Mouse (Mus musculus) hindbrain, postnatal 0 days (tissue): ENCODE results near the gene Bdkrb2. TPM values are rescaled to one million over a fixed set of nuclear protein-coding genes. Genes with fewer than 3 reads are reported as not detected.

Experiments
- ATAC-seq: fragments of 200-750 bp; cut with Nextera tagmentation; 2 replicates; pipeline ENCODE4 v1.8.0; 2017; ENCODE audit warnings: mild to moderate bottlenecking, moderate TSS enrichment, moderate library complexity
- DNase-seq: peaks from one replicate; pipeline ENCODE4 v3.0.0-alpha.2; 2015; ENCODE audit warnings: low spot score
- H3K27ac ChIP-seq: fragments of 300-500 bp; sonication (generic); 2 replicates; pipeline ENCODE4 v1.5.1; 2014; ENCODE audit warnings: mild to moderate bottlenecking
- H3K27me3 ChIP-seq: fragments of 300-500 bp; sonication (generic); 2 replicates; pipeline ENCODE4 v1.6.1; 2014; ENCODE audit warnings: low read length, mixed read lengths; ENCODE audit not compliant: insufficient read depth
- H3K36me3 ChIP-seq: fragments of 300-500 bp; sonication (generic); 2 replicates; pipeline ENCODE4 v1.6.1; 2014; ENCODE audit warnings: low read length, mixed read lengths; ENCODE audit not compliant: insufficient read depth
- H3K4me1 ChIP-seq: fragments of 300-500 bp; sonication (generic); 2 replicates; pipeline ENCODE4 v1.6.1; 2014; ENCODE audit warnings: antibody characterized with exemption, low read length, mixed read lengths; ENCODE audit not compliant: insufficient read depth
- H3K4me2 ChIP-seq: fragments of 300-500 bp; sonication (generic); 2 replicates; pipeline ENCODE4 v1.6.1; 2014; ENCODE audit warnings: low read depth, mild to moderate bottlenecking, low read length, moderate library complexity, mixed read lengths
- H3K4me3 ChIP-seq: fragments of 300-500 bp; sonication (generic); 2 replicates; pipeline ENCODE4 v1.5.1; 2014; ENCODE audit warnings: low read length
- H3K9ac ChIP-seq: fragments of 300-500 bp; sonication (generic); replicated peaks from 2 replicates; pipeline ENCODE4 v1.6.1; 2014; ENCODE audit warnings: mild to moderate bottlenecking, low read length, moderate library complexity, mixed read lengths
- H3K9me3 ChIP-seq: fragments of 300-500 bp; sonication (generic); 2 replicates; pipeline ENCODE4 v1.6.1; 2016; ENCODE audit warnings: low read length, mixed read lengths
- CTCF ChIP-seq: IDR thresholded peaks from 2 replicates; pipeline ENCODE4 v1.5.1; 2016; ENCODE audit warnings: antibody characterized with exemption, control low read depth, low read depth
- WGBS: fragments of 180-500 bp; shearing (Covaris S2); extraction: QIAGEN DNeasy Blood & Tissue Kit; methylation state at CpG from one replicate; pipeline ENCODE4 v1.1.7; 2014; 5-methylcytosine and 5-hydroxymethylcytosine counted together
- polyA plus RNA-seq: library from polyadenylated mRNA; unstranded; fragments of >200 nt; fragmentation: Nextera tagmentation; extraction: Ambion mirVana; gene quantifications from 2 replicates; pipeline ENCODE4 v1.2.1, GENCODE M21; 2015
- total RNA-seq: library from RNA; depleted of rRNA; stranded (reverse); fragments of >200 nt; gene quantifications from 2 replicates; pipeline ENCODE4 v1.2.3, GENCODE M21; 2014

The Bdkrb2 gene
- total and polyA plus RNA-seq, 2 experiments from 2014 or later = 0.90 to 2.6 TPM

GRCm38 (mm10) chr12:105563726-105564275, 775 bp downstream of the Bdkrb2 start:
- no peaks in the 10 kb centered on the region; the same call in none of the 2 replicates for H3K4me1 ChIP-seq
- H3K4me3 ChIP-seq = peak overlapping the region; percentile 28
- TF ChIP-seq CTCF = no peak
- no peaks in the 10 kb centered on the region for H3K36me3 ChIP-seq
- H3K27me3 ChIP-seq = 0 out of 2 replicates have a peak, but pooled peaks cover 3% of the 10 kb centered on the region
- no peak overlapping the region for H3K27ac ChIP-seq
- H3K9ac ChIP-seq = no peak overlapping the region
- DNase-seq (no peak), ATAC-seq (no peak)
- 11% methylated on average over 25 of the region's 25 CpGs for WGBS
- H3K9me3 ChIP-seq = no peaks in the 10 kb centered on the region
- peak overlapping the region; percentile 59 for H3K4me2 ChIP-seq

- DNase-seq (no peak), ATAC-seq (no peak)
Measured at GRCm38 (mm10) chr12:105565221-105565620, 2.2 kb downstream of the Bdkrb2 start.

GRCm38 (mm10) chr12:105571867-105572266, 8.8 kb downstream of the Bdkrb2 start:
- 43% methylated on average over 3 of the region's 3 CpGs for WGBS
- H3K9ac ChIP-seq = no peak overlapping the region
- DNase-seq (no peak), ATAC-seq (peak; percentile 51; the same call in 1 of the 2 replicates)
- H3K4me1 ChIP-seq = peaks cover 7% of the 10 kb centered on the region; the same call in 1 of the 2 replicates
- H3K4me3 ChIP-seq = no peak overlapping the region
- no peak overlapping the region for H3K4me2 ChIP-seq
- H3K36me3 ChIP-seq = no peaks in the 10 kb centered on the region
- H3K9me3 ChIP-seq = no peaks in the 10 kb centered on the region
- TF ChIP-seq CTCF = no peak
- no peak overlapping the region for H3K27ac ChIP-seq
- no peaks in the 10 kb centered on the region for H3K27me3 ChIP-seq

More at GRCm38 (mm10) chr12:105565221-105565620, 2.2 kb downstream of the Bdkrb2 start:
- Histone ChIP-seq H3K4me3 (no peak overlapping the region), H3K36me3 (no peaks in the 10 kb centered on the region), H3K27ac (no peak overlapping the region), H3K4me2 (no peak overlapping the region), H3K9me3 (no peaks in the 10 kb centered on the region), H3K4me1 (no peaks in the 10 kb centered on the region; the same call in none of the 2 replicates), H3K9ac (no peak overlapping the region), H3K27me3 (0 out of 2 replicates have a peak, but pooled peaks cover 3% of the 10 kb centered on the region)
- TF ChIP-seq CTCF = no peak
- 88% methylated on average over 5 of the region's 5 CpGs for WGBS

- no peak for DNase-seq
- peaks cover 7% of the 10 kb centered on the region; the same call in 1 of the 2 replicates for H3K4me1 ChIP-seq
Measured at GRCm38 (mm10) chr12:105572622-105573021, 9.6 kb downstream of the Bdkrb2 start.

GRCm38 (mm10) chr12:105574356-105574755, 11.3 kb downstream of the Bdkrb2 start:
- no peak overlapping the region for H3K27ac ChIP-seq
- no peak for ATAC-seq
- no peaks in the 10 kb centered on the region for H3K9me3 ChIP-seq
- no peak overlapping the region for H3K4me2 ChIP-seq
- no peak for DNase-seq
- TF ChIP-seq CTCF = no peak
- no peaks in the 10 kb centered on the region for H3K27me3 ChIP-seq
- no peak overlapping the region for H3K4me3 ChIP-seq
- no peak overlapping the region for H3K9ac ChIP-seq
- H3K36me3 ChIP-seq = no peaks in the 10 kb centered on the region
- WGBS = 82% methylated on average over 4 of the region's 4 CpGs
- peaks cover 7% of the 10 kb centered on the region; the same call in 1 of the 2 replicates for H3K4me1 ChIP-seq

More at GRCm38 (mm10) chr12:105572622-105573021, 9.6 kb downstream of the Bdkrb2 start:
- H3K4me2 ChIP-seq = no peak overlapping the region
- no peak overlapping the region for H3K9ac ChIP-seq
- no peak for ATAC-seq
- H3K36me3 ChIP-seq = no peaks in the 10 kb centered on the region
- WGBS = 67% methylated on average over 2 of the region's 2 CpGs
- no peaks in the 10 kb centered on the region for H3K27me3 ChIP-seq
- no peaks in the 10 kb centered on the region for H3K9me3 ChIP-seq
- TF ChIP-seq CTCF = no peak
- no peak overlapping the region for H3K4me3 ChIP-seq
- no peak overlapping the region for H3K27ac ChIP-seq

GRCm38 (mm10) chr12:105580490-105580889, 17.5 kb downstream of the Bdkrb2 start:
- DNase-seq (no peak), ATAC-seq (no peak)
- H3K27me3 ChIP-seq = no peaks in the 10 kb centered on the region
- no peaks in the 10 kb centered on the region for H3K36me3 ChIP-seq
- H3K9ac ChIP-seq = no peak overlapping the region
- no peak overlapping the region for H3K4me2 ChIP-seq
- H3K4me1 ChIP-seq = no peaks in the 10 kb centered on the region
- no peaks in the 10 kb centered on the region for H3K9me3 ChIP-seq
- WGBS = 77% methylated on average over 17 of the region's 17 CpGs
- H3K4me3 ChIP-seq = no peak overlapping the region
- TF ChIP-seq CTCF = no peak
- no peak overlapping the region for H3K27ac ChIP-seq

- DNase-seq = no peak
- no peak overlapping the region for H3K9ac ChIP-seq
- no peaks in the 10 kb centered on the region for H3K36me3 ChIP-seq
- no peak overlapping the region for H3K4me3 ChIP-seq
- H3K27me3 ChIP-seq = no peaks in the 10 kb centered on the region
- no peak overlapping the region for H3K27ac ChIP-seq
- WGBS = 63% methylated on average over 9 of the region's 9 CpGs
- H3K4me1 ChIP-seq = no peaks in the 10 kb centered on the region
- no peak overlapping the region for H3K4me2 ChIP-seq
- H3K9me3 ChIP-seq = no peaks in the 10 kb centered on the region
- no peak for ATAC-seq
- TF ChIP-seq CTCF = no peak
Measured at GRCm38 (mm10) chr12:105582486-105582885, 19.5 kb downstream of the Bdkrb2 start.
